Mouse (Mus musculus): ENCODE results near the gene Psmd13. TPM values are rescaled to one million over a fixed set of nuclear protein-coding genes. Genes with fewer than 3 reads are reported as not detected.

Gene Psmd13
- polyA plus RNA-seq, 1 experiment from 2014 or later, result 155 TPM

GRCm38 (mm10) chr7:140855860-140856784 is 25.6 kb upstream of the Psmd13 start, which contains the start of gene Gm45785:
Gene Gm45785 (minus strand): TSS chr7:140856331.
- Histone ChIP-seq H3K36me3 (ENCODE audit: control insufficient read depth, insufficient read depth, low read length) (peaks cover 37% of the 10 kb centered on the region), H3K27me3 (ENCODE audit: control insufficient read depth, insufficient read depth, low read length) (no peaks in the 10 kb centered on the region), H3K4me1 (ENCODE audit: control insufficient read depth, insufficient read depth, low read length) (peaks cover 21% of the 10 kb centered on the region), H3K4me2 (ENCODE audit: low read depth, low read length) (peak within 1 kb of the TSS; percentile 97), H3K9ac (replicated peaks; ENCODE audit: low read depth, low read length) (peak within 1 kb of the TSS; percentile 81), H3K27ac (ENCODE audit: low read depth, low read length) (peak within 1 kb of the TSS; percentile 89), H3K4me3 (ENCODE audit: low read depth, low read length) (peak within 1 kb of the TSS; percentile 67), H3K9me3 (ENCODE audit: control insufficient read depth, low read length) (no peaks in the 10 kb centered on the region)
- ATAC-seq (ENCODE audit: low read depth), result peak; percentile 81
- WGBS, result 1% methylated on average over 51 of the region's 51 CpGs

DNA sequence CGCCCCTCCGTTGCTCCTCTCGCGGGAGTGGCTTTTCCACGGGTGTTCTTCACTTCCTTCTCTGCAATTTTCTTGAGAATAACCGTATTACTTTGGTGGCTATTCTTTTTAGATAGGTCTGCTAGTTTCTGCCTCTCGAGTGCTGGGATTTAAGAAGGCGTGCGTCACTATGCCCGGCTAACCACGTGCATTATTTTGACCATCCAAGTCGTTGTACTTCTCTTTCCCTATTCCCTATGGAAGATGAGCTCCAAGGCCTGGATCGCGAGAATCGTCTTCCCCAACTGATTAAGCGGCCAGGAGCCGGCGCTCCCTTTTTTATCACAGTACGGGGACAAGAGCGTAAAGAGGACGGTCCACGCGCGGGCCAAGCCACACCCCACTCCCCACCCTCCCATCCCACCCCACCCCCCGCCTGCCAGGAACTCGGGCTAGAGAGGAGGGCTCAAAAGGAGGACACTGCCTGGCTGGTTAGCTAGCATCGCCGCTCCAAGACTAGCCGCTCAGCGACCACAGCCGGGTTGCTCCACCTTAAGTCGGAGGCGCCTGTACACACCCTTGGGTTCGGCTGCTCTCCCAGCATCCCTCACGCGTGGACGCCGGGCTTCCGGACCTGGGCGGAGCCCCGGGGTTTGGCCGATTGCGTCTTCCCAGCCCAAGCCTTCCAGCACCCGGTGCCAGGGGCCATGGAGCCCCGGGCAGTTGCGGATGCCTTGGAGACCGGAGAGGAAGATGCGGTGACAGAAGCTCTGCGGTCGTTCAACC is 24.8 kb upstream of the Psmd13 start, which contains the start of gene Ric8a:
Ric8a (plus strand) TSS at position 173 of the 765 bp plus-strand sequence.
- under 1% methylated on average over 49 of the region's 50 CpGs for WGBS
- peak within 1 kb of the TSS; percentile 67 for H3K4me3 ChIP-seq (ENCODE audit: low read depth, low read length)
- peak within 1 kb of the TSS; percentile 89 for H3K27ac ChIP-seq (ENCODE audit: low read depth, low read length)
- H3K4me2 ChIP-seq (ENCODE audit: low read depth, low read length), result peak within 1 kb of the TSS; percentile 97
- H3K4me1 ChIP-seq (ENCODE audit: control insufficient read depth, insufficient read depth, low read length), result peaks cover 21% of the 10 kb centered on the region
- H3K36me3 ChIP-seq (ENCODE audit: control insufficient read depth, insufficient read depth, low read length), result peaks cover 45% of the 10 kb centered on the region
- peak within 1 kb of the TSS; percentile 81 for H3K9ac ChIP-seq (replicated peaks; ENCODE audit: low read depth, low read length)
- peak; percentile 82 for ATAC-seq (ENCODE audit: low read depth)
- H3K9me3 ChIP-seq (ENCODE audit: control insufficient read depth, low read length), result no peaks in the 10 kb centered on the region
- H3K27me3 ChIP-seq (ENCODE audit: control insufficient read depth, insufficient read depth, low read length), result no peaks in the 10 kb centered on the region

DNA sequence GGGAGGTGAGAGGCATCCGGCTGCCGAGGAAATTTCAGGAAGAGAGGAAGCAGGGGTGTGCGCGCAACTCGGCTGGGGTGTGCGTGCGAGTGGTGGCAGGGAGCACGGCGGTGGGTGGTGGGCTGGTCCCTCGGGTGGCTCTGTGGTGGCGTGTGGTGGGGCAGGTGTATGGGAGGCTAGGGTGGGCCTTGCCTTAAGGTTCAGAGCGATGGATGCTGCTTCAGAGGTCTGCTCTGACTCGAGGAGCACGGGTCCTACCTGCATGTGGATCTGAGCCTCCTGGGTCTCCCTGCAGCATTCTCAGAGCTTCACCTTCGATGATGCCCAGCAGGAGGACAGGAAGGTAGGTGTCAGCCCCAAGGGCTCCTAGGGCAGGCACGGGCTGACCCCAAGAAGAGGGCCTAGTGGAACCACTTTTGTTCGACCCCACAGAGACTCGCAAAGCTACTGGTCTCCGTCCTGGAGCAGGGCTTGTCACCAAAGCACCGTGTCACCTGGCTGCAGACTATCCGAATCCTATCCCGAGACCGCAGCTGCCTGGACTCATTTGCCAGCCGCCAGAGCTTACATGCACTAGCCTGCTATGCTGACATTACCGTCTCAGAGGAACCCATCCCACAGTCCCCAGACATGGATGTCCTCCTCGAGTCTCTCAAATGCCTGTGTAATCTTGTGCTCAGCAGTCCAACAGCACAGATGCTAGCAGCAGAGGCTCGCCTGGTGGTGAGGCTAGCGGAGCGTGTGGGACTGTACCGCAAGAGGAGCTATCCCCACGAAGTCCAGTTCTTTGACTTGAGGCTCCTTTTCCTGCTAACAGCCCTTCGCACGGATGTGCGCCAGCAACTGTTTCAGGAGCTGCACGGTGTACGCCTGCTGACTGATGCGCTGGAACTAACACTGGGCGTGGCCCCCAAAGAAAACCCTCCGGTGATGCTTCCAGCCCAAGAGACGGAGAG is 23.9 kb upstream of the Psmd13 start, which contains the start of gene Bet1l:
Bet1l (minus strand) TSS at position 28 of the 956 bp plus-strand sequence.
- Histone ChIP-seq H3K27ac (ENCODE audit: low read depth, low read length) (peak within 1 kb of the TSS; percentile 89), H3K9ac (replicated peaks; ENCODE audit: low read depth, low read length) (peak within 1 kb of the TSS; percentile 81), H3K4me1 (ENCODE audit: control insufficient read depth, insufficient read depth, low read length) (peaks cover 21% of the 10 kb centered on the region), H3K36me3 (ENCODE audit: control insufficient read depth, insufficient read depth, low read length) (peaks cover 45% of the 10 kb centered on the region), H3K4me3 (ENCODE audit: low read depth, low read length) (peak within 1 kb of the TSS; percentile 67), H3K4me2 (ENCODE audit: low read depth, low read length) (peak within 1 kb of the TSS; percentile 97), H3K9me3 (ENCODE audit: control insufficient read depth, low read length) (no peaks in the 10 kb centered on the region), H3K27me3 (ENCODE audit: control insufficient read depth, insufficient read depth, low read length) (no peaks in the 10 kb centered on the region)
- WGBS, result 34% methylated on average over 40 of the region's 40 CpGs
- peak; percentile 33 for ATAC-seq (ENCODE audit: low read depth)

DNA sequence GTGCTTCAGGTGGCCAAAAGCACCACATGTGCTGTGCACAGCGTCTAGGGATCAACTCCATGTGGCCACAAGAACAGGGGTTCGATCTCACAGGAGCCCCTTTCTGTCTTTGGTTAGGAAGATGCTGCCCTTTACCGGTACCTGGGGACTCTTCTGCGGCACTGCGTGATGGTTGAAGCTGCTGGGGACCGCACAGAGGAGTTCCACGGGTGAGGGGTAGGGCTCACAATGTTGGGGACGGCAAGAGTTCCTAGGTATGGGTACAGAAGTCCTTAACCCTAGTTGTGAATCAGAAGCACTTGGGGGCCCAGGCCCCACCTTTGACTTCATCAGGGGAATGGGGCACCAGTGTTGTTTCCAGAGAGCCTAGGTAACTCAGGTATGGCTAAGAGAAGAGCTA is 23.0 kb upstream of the Psmd13 start:
- H3K4me3 ChIP-seq (ENCODE audit: low read depth, low read length), result peak overlapping the region; percentile 67
- peaks cover 21% of the 10 kb centered on the region for H3K4me1 ChIP-seq (ENCODE audit: control insufficient read depth, insufficient read depth, low read length)
- 0 out of 2 replicates have a peak overlapping the region, but pooled peaks have one; percentile 81 for H3K9ac ChIP-seq (replicated peaks; ENCODE audit: low read depth, low read length)
- H3K27me3 ChIP-seq (ENCODE audit: control insufficient read depth, insufficient read depth, low read length), result no peaks in the 10 kb centered on the region
- 92% methylated on average over 8 of the region's 8 CpGs for WGBS
- H3K9me3 ChIP-seq (ENCODE audit: control insufficient read depth, low read length), result no peaks in the 10 kb centered on the region
- ATAC-seq (ENCODE audit: low read depth), result no peak
- H3K27ac ChIP-seq (ENCODE audit: low read depth, low read length), result no peak overlapping the region
- H3K4me2 ChIP-seq (ENCODE audit: low read depth, low read length), result peak overlapping the region; percentile 97
- peaks cover 45% of the 10 kb centered on the region for H3K36me3 ChIP-seq (ENCODE audit: control insufficient read depth, insufficient read depth, low read length)

DNA sequence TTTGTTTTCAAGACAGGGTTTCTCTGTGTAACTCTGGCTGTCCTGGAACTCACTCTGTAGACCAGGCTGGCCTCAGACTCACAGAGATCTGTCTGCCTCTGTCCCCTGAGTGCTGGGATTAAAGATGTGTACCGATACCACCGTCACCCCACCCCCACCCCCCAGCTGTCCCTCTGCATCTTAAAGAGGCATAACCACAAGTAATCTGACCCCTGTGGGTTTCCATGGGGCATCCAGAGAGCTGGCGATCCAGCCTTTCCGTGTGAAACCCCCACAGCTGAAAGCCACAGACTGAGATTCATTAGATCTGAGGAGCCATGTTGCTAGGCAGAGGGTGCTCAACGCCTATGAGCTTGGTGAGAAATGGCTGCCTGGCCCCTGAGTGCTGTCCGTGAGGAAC is 21.8 kb upstream of the Psmd13 start:
- Histone ChIP-seq H3K4me3 (ENCODE audit: low read depth, low read length) (no peak overlapping the region), H3K4me1 (ENCODE audit: control insufficient read depth, insufficient read depth, low read length) (peaks cover 19% of the 10 kb centered on the region), H3K9ac (replicated peaks; ENCODE audit: low read depth, low read length) (no peak overlapping the region), H3K9me3 (ENCODE audit: control insufficient read depth, low read length) (no peaks in the 10 kb centered on the region), H3K36me3 (ENCODE audit: control insufficient read depth, insufficient read depth, low read length) (peaks cover 44% of the 10 kb centered on the region), H3K4me2 (ENCODE audit: low read depth, low read length) (no peak overlapping the region), H3K27ac (ENCODE audit: low read depth, low read length) (no peak overlapping the region), H3K27me3 (ENCODE audit: control insufficient read depth, insufficient read depth, low read length) (no peaks in the 10 kb centered on the region)
- WGBS, result 79% methylated on average over 6 of the region's 6 CpGs
- ATAC-seq (ENCODE audit: low read depth), result no peak

- H3K27me3 ChIP-seq (ENCODE audit: control insufficient read depth, insufficient read depth, low read length), result no peaks in the 10 kb centered on the region
- no peak overlapping the region for H3K4me3 ChIP-seq (ENCODE audit: low read depth, low read length)
- 83% methylated on average over 5 of the region's 5 CpGs for WGBS
- peaks cover 12% of the 10 kb centered on the region for H3K4me1 ChIP-seq (ENCODE audit: control insufficient read depth, insufficient read depth, low read length)
- no peak overlapping the region for H3K27ac ChIP-seq (ENCODE audit: low read depth, low read length)
- peaks cover 44% of the 10 kb centered on the region for H3K36me3 ChIP-seq (ENCODE audit: control insufficient read depth, insufficient read depth, low read length)
- H3K9me3 ChIP-seq (ENCODE audit: control insufficient read depth, low read length), result no peaks in the 10 kb centered on the region
- H3K4me2 ChIP-seq (ENCODE audit: low read depth, low read length), result no peak overlapping the region
- no peak overlapping the region for H3K9ac ChIP-seq (replicated peaks; ENCODE audit: low read depth, low read length)
- no peak for ATAC-seq (ENCODE audit: low read depth)
Measured at GRCm38 (mm10) chr7:140860728-140861127, 21.0 kb upstream of the Psmd13 start.

DNA sequence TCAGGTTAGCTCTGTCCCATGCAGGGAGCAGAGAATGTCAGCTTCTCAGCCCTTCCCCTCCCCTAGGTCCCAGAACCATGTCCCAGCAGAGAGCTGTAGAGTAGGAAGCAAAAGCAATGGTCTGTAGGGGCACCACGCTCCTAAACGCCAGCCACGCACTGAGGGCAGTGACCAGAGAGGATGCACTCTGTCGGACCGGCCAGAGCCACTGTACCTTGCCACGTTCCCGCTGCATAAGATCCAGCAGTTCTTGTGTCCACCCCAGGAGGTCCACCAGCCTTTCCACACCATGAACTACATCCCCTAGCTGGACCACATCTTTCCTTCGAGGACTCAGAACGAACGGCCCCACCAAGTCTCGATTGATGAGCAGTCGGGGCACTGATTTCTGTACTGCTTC is 17.0 kb upstream of the Psmd13 start:
- no peak overlapping the region for H3K9ac ChIP-seq (replicated peaks; ENCODE audit: low read depth, low read length)
- no peaks in the 10 kb centered on the region for H3K27me3 ChIP-seq (ENCODE audit: control insufficient read depth, insufficient read depth, low read length)
- no peaks in the 10 kb centered on the region for H3K9me3 ChIP-seq (ENCODE audit: control insufficient read depth, low read length)
- ATAC-seq (ENCODE audit: low read depth), result no peak
- no peak overlapping the region for H3K4me2 ChIP-seq (ENCODE audit: low read depth, low read length)
- H3K36me3 ChIP-seq (ENCODE audit: control insufficient read depth, insufficient read depth, low read length), result peaks cover 44% of the 10 kb centered on the region
- H3K4me1 ChIP-seq (ENCODE audit: control insufficient read depth, insufficient read depth, low read length), result no peaks in the 10 kb centered on the region
- H3K27ac ChIP-seq (ENCODE audit: low read depth, low read length), result no peak overlapping the region
- 89% methylated on average over 12 of the region's 12 CpGs for WGBS
- no peak overlapping the region for H3K4me3 ChIP-seq (ENCODE audit: low read depth, low read length)

DNA sequence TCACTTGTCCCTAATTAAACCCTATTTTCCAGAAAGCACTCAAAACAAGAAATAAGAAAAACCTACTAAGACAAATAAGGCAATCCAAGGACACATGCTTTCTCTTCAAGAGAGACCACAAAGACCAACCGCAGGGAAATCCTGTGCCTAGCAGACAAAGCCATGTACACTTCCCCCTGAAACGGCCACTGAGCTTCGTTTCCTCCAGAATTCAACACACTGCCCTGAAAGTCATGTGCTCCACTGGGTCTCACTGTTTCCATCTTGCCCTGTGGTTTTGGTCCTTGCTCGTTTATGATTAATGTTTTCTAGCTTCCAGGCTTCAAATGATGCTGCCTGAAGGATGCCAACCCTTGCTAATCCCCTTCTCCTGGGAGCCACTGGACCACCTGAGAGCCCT is 7.5 kb upstream of the Psmd13 start:
- no peak for ATAC-seq (ENCODE audit: low read depth)
- Histone ChIP-seq H3K36me3 (ENCODE audit: control insufficient read depth, insufficient read depth, low read length) (peaks cover 20% of the 10 kb centered on the region), H3K27ac (ENCODE audit: low read depth, low read length) (no peak overlapping the region), H3K4me1 (ENCODE audit: control insufficient read depth, insufficient read depth, low read length) (no peaks in the 10 kb centered on the region), H3K27me3 (ENCODE audit: control insufficient read depth, insufficient read depth, low read length) (no peaks in the 10 kb centered on the region), H3K4me3 (ENCODE audit: low read depth, low read length) (no peak overlapping the region), H3K9me3 (ENCODE audit: control insufficient read depth, low read length) (no peaks in the 10 kb centered on the region), H3K9ac (replicated peaks; ENCODE audit: low read depth, low read length) (no peak overlapping the region), H3K4me2 (ENCODE audit: low read depth, low read length) (no peak overlapping the region)
- 83% methylated on average over 4 of the region's 4 CpGs for WGBS

Measured in neural tube, embryonic 14.5 days (tissue).